Mouse (Mus musculus): ENCODE results near the gene Ptpn13. TPM values are rescaled to one million over a fixed set of nuclear protein-coding genes. Genes with fewer than 3 reads are reported as not detected.

The Ptpn13 gene
- polyA plus RNA-seq, 1 experiment from 2014 or later: 4.9 TPM

DNA sequence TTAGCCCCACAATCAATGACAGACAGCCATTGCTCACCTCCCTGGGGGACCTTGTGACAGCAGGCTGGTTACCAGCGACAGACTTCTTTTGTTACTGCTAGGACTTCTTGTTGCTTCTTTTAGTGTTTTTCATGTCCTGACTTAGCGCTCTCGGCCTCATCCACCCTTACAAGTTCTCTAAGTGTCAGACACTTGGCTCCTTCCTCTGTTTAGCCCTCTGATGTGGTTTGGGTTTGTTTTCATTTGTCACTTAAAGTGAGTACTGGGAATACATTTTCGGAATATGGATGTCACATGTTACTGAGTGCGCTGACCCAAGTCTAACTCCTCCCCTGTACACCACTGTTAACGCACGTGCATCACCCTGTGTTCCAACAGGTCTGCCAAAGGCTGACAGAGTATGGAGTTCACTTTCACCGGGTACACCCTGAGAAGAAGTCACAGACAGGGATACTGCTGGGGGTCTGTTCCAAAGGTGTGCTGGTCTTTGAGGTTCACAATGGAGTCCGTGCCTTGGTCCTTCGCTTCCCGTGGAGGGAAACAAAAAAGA, 107.9 kb downstream of the Ptpn13 start:
- ATAC-seq: no peak
- Histone ChIP-seq H3K4me3 (no peak overlapping the region), H3K36me3 (ENCODE audit: poor library complexity, severe bottlenecking) (peaks cover 21% of the 10 kb centered on the region), H3K4me1 (no peaks in the 10 kb centered on the region), H3K27me3 (no peaks in the 10 kb centered on the region), H3K27ac (no peak overlapping the region), H3K4me2 (no peak overlapping the region), H3K9ac (no peak overlapping the region), H3K9me3 (replicated peaks) (no peaks in the 10 kb centered on the region)
- 75% methylated on average over 11 of the region's 11 CpGs for WGBS

- H3K36me3 ChIP-seq (ENCODE audit: poor library complexity, severe bottlenecking): peaks cover 7% of the 10 kb centered on the region; the same call in 1 of the 2 replicates
- H3K4me2 ChIP-seq: no peak overlapping the region
- no peaks in the 10 kb centered on the region for H3K4me1 ChIP-seq
- no peaks in the 10 kb centered on the region for H3K9me3 ChIP-seq (replicated peaks)
- H3K4me3 ChIP-seq: no peak overlapping the region
- H3K9ac ChIP-seq: no peak overlapping the region
- no peak for ATAC-seq
- 68% methylated on average over 3 of the region's 3 CpGs for WGBS
- no peak overlapping the region for H3K27ac ChIP-seq
- no peaks in the 10 kb centered on the region for H3K27me3 ChIP-seq
These were observed 109.5 kb downstream of the Ptpn13 start for GRCm38 (mm10) chr5:103534454-103534853.

- ATAC-seq: no peak
- Histone ChIP-seq H3K27me3 (no peaks in the 10 kb centered on the region), H3K4me3 (no peak overlapping the region), H3K36me3 (ENCODE audit: poor library complexity, severe bottlenecking) (no peaks in the 10 kb centered on the region), H3K9ac (no peak overlapping the region), H3K9me3 (replicated peaks) (no peaks in the 10 kb centered on the region), H3K27ac (no peak overlapping the region), H3K4me1 (peaks cover 13% of the 10 kb centered on the region), H3K4me2 (no peak overlapping the region)
- WGBS: 67% methylated on average over 4 of the region's 4 CpGs
These were observed 112.4 kb downstream of the Ptpn13 start for GRCm38 (mm10) chr5:103537429-103537828.

DNA sequence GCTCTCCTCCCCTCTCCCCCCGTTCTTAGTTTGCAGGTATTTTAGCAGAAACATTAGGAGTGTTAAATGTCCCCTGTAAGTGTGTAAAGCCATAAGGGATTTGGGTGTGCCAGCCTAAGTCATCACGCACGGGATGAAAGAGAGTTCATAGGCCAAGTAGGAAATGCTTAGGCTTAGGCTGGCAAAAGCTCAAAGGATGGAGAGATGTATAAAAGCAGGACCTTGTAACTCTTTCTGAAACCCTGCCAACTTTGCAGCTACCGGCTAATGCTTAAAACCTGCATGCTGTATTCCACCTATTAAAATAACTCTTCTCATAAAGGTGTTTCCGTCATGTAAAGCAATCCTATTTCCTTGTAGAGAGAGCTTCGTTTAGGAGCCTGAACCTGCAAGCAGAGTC, 115.6 kb downstream of the Ptpn13 start:
- H3K36me3 ChIP-seq (ENCODE audit: poor library complexity, severe bottlenecking): no peaks in the 10 kb centered on the region
- ATAC-seq: no peak
- H3K4me3 ChIP-seq: no peak overlapping the region
- peaks cover 13% of the 10 kb centered on the region for H3K4me1 ChIP-seq
- H3K4me2 ChIP-seq: no peak overlapping the region
- H3K9me3 ChIP-seq (replicated peaks): no peaks in the 10 kb centered on the region
- 0 out of 2 replicates have a peak overlapping the region, but pooled peaks have one; percentile 35 for H3K27ac ChIP-seq
- no peak overlapping the region for H3K9ac ChIP-seq
- no peaks in the 10 kb centered on the region for H3K27me3 ChIP-seq
- 76% methylated on average over 6 of the region's 6 CpGs for WGBS

- no peaks in the 10 kb centered on the region for H3K9me3 ChIP-seq (replicated peaks)
- no peaks in the 10 kb centered on the region for H3K36me3 ChIP-seq (ENCODE audit: poor library complexity, severe bottlenecking)
- H3K9ac ChIP-seq: no peak overlapping the region
- H3K4me3 ChIP-seq: no peak overlapping the region
- H3K4me1 ChIP-seq: peaks cover 13% of the 10 kb centered on the region
- ATAC-seq: peak; percentile 53
- WGBS: 66% methylated on average over 10 of the region's 10 CpGs
- H3K27ac ChIP-seq: 0 out of 2 replicates have a peak overlapping the region, but pooled peaks have one; percentile 35
- H3K27me3 ChIP-seq: no peaks in the 10 kb centered on the region
- H3K4me2 ChIP-seq: no peak overlapping the region
These were observed 116.1 kb downstream of the Ptpn13 start for GRCm38 (mm10) chr5:103541136-103541535.

GRCm38 (mm10) chr5:103541542-103541941, 116.5 kb downstream of the Ptpn13 start:
- peak; percentile 62; the same call in 1 of the 2 replicates for ATAC-seq
- no peak overlapping the region for H3K27ac ChIP-seq
- peaks cover 13% of the 10 kb centered on the region for H3K4me1 ChIP-seq
- WGBS: 75% methylated on average over 11 of the region's 11 CpGs
- H3K27me3 ChIP-seq: no peaks in the 10 kb centered on the region
- no peak overlapping the region for H3K4me3 ChIP-seq
- no peaks in the 10 kb centered on the region for H3K36me3 ChIP-seq (ENCODE audit: poor library complexity, severe bottlenecking)
- no peak overlapping the region for H3K4me2 ChIP-seq
- H3K9ac ChIP-seq: no peak overlapping the region
- no peaks in the 10 kb centered on the region for H3K9me3 ChIP-seq (replicated peaks)

GRCm38 (mm10) chr5:103545381-103546000, 120.5 kb downstream of the Ptpn13 start:
- Histone ChIP-seq H3K27ac (no peak overlapping the region), H3K4me2 (no peak overlapping the region), H3K27me3 (no peaks in the 10 kb centered on the region), H3K9me3 (replicated peaks) (no peaks in the 10 kb centered on the region), H3K4me3 (no peak overlapping the region), H3K9ac (no peak overlapping the region), H3K36me3 (ENCODE audit: poor library complexity, severe bottlenecking) (no peaks in the 10 kb centered on the region), H3K4me1 (peaks cover 20% of the 10 kb centered on the region)
- no peak for ATAC-seq
- 93% methylated on average over 20 of the region's 20 CpGs for WGBS

DNA sequence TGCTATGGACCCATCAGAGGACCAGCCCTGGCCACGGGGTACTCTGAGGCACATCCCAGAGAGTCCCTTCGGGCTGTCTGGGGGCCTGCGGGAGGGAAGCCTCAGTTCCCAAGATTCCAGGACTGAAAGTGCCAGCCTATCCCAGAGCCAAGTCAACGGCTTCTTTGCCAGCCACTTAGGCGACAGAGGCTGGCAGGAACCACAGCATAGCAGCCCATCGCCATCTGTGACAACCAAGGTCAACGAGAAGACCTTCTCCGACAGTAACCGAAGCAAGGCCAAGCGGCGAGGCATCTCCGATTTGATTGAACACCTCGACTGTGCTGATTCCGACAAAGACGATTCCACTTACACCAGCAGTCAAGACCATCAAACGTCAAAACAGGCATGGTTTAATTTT, 129.8 kb downstream of the Ptpn13 start:
- H3K36me3 ChIP-seq (ENCODE audit: poor library complexity, severe bottlenecking): peaks cover 29% of the 10 kb centered on the region; the same call in 1 of the 2 replicates
- H3K4me3 ChIP-seq: no peak overlapping the region
- no peaks in the 10 kb centered on the region for H3K27me3 ChIP-seq
- no peak overlapping the region; the same call in 1 of the 2 replicates for H3K27ac ChIP-seq
- no peak overlapping the region for H3K4me2 ChIP-seq
- H3K9me3 ChIP-seq (replicated peaks): no peaks in the 10 kb centered on the region
- H3K4me1 ChIP-seq: no peaks in the 10 kb centered on the region
- 91% methylated on average over 16 of the region's 16 CpGs for WGBS
- H3K9ac ChIP-seq: no peak overlapping the region
- no peak for ATAC-seq

DNA sequence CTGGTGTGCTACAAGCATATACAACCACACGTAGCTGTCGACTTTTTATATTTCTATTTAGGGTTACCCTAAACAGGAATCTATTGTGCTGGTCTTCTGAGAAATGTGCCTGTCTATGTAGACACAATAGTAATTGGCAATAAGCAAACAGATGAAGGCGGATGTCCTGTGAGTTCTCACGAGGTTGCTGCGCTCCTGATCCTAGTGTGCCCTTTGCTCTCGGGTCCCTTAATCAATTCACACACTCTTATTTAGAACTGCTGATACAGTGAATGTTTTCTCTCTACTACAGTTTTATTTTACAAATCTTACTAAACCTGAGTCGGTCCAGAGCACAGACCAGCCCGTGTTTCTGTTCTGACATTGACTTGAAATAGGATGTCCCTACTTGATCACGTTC, 135.6 kb downstream of the Ptpn13 start:
- no peaks in the 10 kb centered on the region for H3K4me1 ChIP-seq
- no peak overlapping the region for H3K4me2 ChIP-seq
- no peaks in the 10 kb centered on the region for H3K27me3 ChIP-seq
- H3K27ac ChIP-seq: no peak overlapping the region
- 93% methylated on average over 9 of the region's 9 CpGs for WGBS
- no peaks in the 10 kb centered on the region for H3K9me3 ChIP-seq (replicated peaks)
- H3K36me3 ChIP-seq (ENCODE audit: poor library complexity, severe bottlenecking): peaks cover 36% of the 10 kb centered on the region
- no peak for ATAC-seq
- no peak overlapping the region for H3K4me3 ChIP-seq
- no peak overlapping the region for H3K9ac ChIP-seq

- Histone ChIP-seq H3K4me2 (no peak overlapping the region), H3K4me1 (no peaks in the 10 kb centered on the region), H3K9ac (no peak overlapping the region), H3K36me3 (ENCODE audit: poor library complexity, severe bottlenecking) (peaks cover 15% of the 10 kb centered on the region), H3K27me3 (no peaks in the 10 kb centered on the region), H3K9me3 (replicated peaks) (no peaks in the 10 kb centered on the region), H3K27ac (no peak overlapping the region), H3K4me3 (no peak overlapping the region)
- 94% methylated on average over 4 of the region's 4 CpGs for WGBS
- no peak for ATAC-seq
These were observed 143.0 kb downstream of the Ptpn13 start for GRCm38 (mm10) chr5:103568034-103568433.

- Histone ChIP-seq H3K4me2 (no peak overlapping the region), H3K4me1 (no peaks in the 10 kb centered on the region), H3K4me3 (no peak overlapping the region), H3K9me3 (replicated peaks) (no peaks in the 10 kb centered on the region), H3K27me3 (no peaks in the 10 kb centered on the region), H3K27ac (no peak overlapping the region), H3K9ac (no peak overlapping the region), H3K36me3 (ENCODE audit: poor library complexity, severe bottlenecking) (peaks cover 18% of the 10 kb centered on the region)
- whole genome bisulfite sequencing: 92% methylated on average over 9 of the region's 9 CpGs
- no peak for ATAC-seq
These were observed 144.5 kb downstream of the Ptpn13 start for GRCm38 (mm10) chr5:103569446-103569845.

DNA sequence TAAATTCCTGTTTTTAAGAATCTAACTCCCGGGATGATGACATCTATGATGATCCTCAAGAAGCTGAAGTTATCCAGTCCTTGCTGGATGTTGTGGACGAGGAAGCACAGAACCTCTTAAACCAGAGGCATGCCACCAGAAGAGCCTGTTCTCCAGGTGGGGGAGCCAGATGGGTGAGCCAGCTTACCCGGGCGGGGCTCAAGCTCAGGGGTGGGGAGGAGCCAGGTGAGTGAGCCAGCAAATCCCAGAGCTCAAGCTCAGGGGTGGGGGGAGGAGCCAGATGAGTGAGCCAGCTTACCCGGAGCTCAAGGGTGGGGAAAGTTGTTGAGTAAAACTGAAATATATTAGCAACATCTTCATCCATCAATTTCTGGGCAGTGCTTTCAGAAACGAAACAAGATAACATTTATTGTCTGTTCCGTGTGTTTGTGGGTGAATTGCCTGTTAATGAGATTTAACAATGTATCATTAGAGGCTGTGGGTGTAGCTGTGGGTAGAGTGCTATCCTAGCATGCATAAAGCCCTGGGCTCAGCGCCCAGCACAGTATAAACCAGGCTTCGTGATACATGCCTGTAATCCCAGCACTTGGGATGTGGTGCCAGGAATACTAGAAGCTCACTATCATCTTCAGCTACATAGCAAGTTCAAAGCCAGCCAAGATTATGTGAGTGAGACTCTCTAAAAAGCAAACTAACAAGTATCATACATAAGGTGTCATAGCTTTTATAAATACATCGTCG, 154.9 kb downstream of the Ptpn13 start:
- Histone ChIP-seq H3K27me3 (no peaks in the 10 kb centered on the region), H3K4me3 (no peak overlapping the region), H3K36me3 (ENCODE audit: poor library complexity, severe bottlenecking) (peaks cover 4% of the 10 kb centered on the region; the same call in 1 of the 2 replicates), H3K9me3 (replicated peaks) (no peaks in the 10 kb centered on the region), H3K27ac (no peak overlapping the region), H3K4me1 (no peaks in the 10 kb centered on the region), H3K9ac (no peak overlapping the region), H3K4me2 (no peak overlapping the region)
- 81% methylated on average over 11 of the region's 11 CpGs for WGBS
- peak; percentile 50; the same call in 1 of the 2 replicates for ATAC-seq

Data from forebrain, embryonic 13.5 days (tissue).